Mouse (Mus musculus) c-Kit-positive CD71-positive TER-119-positive erythroid progenitor cells, embryonic 14.5 days (primary cell): Measurements from ENCODE around the gene Gm45194.

Source experiments
- DNase-seq: peaks from one replicate; pipeline ENCODE4 v3.0.0-alpha.2; 2013; ENCODE audit warnings: low spot score

Gene Gm45194

DNA sequence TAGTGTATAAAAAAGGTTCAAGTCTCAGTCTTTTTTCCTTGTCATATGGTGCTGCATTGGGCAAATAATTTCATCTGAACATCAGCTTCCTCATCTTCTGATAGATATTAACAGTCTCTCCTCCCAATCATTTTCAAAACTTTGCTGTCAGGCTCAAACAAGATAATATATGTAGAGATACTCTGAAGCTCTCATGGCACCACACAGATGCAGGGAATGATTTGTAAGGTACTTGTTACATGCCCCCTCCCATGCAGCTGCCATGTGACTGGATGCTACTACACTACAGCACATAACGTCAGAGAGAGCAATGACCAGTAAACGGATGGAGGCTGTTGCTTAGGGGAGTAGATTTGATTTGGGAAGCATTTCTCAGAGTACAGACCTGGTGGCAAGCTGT, at the start of gene Gm45194:
Gene Gm45194, plus strand, starts transcription at position 301 of the 400 bp plus-strand sequence.
- DNase-seq, result no peak

- no peak for DNase-seq
Observed at GRCm38 (mm10) chrX:111855878-111856277, 35.3 kb upstream of the Gm45194 start.

DNA sequence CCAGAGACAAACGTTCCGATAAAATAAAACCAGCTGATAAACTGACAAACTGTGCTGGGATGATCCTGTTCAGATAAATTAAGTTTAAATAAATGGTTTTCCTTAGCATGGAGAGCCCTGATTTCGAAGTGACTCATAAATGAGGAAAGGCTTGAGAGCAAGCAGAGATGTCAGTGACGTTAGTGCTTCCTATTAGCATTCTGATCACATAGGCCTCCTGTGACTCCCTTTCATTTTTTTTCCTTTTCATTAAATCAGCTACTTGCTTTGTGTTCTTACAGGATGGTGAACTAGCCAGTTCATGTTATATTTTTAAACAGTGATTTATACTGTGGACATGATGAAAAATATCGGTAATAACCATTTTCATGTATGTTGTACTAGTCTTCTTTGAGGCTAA, 9.9 kb upstream of the Gm45194 start:
- no peak for DNase-seq

- no peak for DNase-seq
Observed at GRCm38 (mm10) chrX:111894321-111895050, 3.3 kb downstream of the Gm45194 start.

- DNase-seq, result no peak
Observed at GRCm38 (mm10) chrX:111895084-111895779, 4.0 kb downstream of the Gm45194 start.

DNA sequence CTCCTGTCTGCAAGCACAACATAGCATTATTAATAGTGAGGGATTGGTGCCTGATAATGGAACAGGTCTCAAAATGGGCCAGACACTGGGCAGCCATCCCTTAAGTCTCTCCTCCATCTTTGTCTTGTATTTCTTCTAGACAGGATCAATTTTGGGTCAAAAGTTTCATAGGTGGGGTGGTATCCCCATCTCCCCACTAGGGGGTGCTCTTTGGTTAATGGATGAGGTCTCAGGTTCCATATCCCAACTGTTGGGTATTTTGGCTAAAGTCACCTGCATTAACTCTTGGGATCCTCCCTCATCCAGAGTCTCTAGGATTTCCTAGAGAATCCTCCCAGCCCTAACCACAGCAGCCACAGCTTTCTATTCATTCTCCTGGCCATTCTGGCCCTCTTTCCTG, 26.2 kb downstream of the Gm45194 start:
- no peak for DNase-seq

GRCm38 (mm10) chrX:111960909-111961308, 69.7 kb downstream of the Gm45194 start:
- no peak for DNase-seq

DNA sequence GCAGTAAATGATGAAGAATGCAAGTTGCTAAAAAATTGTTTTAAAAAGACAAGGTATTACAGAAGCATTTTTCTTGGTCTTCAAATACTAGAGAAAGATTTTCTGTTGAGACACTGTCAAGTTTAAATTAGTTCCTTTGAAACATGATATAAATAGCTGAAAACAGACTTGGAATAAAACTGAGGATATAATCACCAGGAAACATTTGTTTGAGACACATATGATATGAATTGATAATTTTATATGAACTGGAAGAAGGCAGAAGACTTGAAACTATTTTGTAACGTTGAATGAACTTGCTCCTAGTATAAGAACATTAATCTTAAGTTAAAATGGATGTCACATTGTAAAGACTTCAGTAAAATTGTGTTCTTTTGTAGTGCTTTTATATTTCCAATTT, 108.5 kb downstream of the Gm45194 start:
- no peak for DNase-seq

GRCm38 (mm10) chrX:112010707-112011106, 119.5 kb downstream of the Gm45194 start, which contains the start of gene Tex16:
Gene Tex16, plus strand, starts transcription at chrX:112011007.
- no peak for DNase-seq

GRCm38 (mm10) chrX:112238749-112239148, 347.6 kb downstream of the Gm45194 start, which contains the start of gene 4933403O08Rik:
Gene 4933403O08Rik, plus strand, starts transcription at chrX:112239049.
- no peak for DNase-seq

DNA sequence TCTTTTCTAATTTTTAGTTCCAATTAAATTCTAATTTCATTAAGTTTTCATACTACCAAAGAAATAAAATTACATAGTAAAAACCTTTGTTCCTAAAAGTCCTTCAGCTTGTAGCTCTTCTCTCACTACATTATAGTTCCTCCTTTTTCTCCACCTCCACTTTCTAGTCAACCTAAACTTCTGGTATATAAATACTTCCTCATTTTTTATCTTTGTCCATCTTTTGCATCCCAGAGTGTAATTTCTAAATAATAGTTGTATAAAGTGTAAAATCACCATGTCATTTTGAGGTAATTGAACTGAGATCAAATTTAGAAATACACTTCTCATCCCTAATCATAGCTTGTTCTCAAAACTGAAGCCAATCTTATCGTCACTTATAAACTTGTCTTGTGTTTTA, 351.7 kb downstream of the Gm45194 start:
- DNase-seq, result no peak

DNA sequence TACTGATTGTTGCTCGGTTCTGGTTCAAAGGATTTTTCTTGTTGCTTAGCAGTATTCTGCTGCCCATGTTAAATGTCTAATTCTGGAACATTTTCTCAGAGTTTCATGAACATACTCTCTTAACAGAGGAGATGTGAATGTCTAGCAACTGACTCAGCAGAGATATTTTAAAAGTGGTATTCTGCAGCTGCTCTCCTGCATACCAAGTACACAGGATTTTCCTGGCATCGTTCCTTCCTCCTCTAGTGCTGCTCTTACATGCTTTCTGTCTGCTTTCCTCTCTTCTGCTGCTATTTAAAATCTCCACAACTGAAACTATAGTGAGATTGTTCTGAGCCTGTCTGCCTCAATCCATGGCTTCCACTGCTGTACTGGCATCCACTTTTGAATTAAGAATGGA, 364.3 kb downstream of the Gm45194 start:
- no peak for DNase-seq

DNA sequence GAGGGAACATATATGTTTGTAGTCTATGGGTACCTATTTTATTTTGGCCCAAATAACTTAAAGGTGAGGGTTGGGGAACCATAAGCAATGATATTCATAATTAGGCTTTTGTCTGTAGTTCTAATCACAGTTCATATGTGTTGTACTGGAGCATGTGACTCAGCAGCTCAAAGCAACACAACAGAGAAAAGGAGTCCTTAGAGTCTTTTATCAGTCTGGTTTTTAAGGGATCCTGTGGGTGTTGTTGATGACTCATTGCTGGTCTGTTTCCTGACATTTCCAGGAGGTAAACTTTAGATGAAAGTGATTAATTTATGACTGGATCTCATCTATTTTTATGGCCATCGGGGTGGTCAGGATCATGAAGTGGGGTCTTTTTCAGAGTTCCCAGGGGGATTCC, 382.4 kb downstream of the Gm45194 start:
- DNase-seq, result no peak
